In the genomic region with DNA sequence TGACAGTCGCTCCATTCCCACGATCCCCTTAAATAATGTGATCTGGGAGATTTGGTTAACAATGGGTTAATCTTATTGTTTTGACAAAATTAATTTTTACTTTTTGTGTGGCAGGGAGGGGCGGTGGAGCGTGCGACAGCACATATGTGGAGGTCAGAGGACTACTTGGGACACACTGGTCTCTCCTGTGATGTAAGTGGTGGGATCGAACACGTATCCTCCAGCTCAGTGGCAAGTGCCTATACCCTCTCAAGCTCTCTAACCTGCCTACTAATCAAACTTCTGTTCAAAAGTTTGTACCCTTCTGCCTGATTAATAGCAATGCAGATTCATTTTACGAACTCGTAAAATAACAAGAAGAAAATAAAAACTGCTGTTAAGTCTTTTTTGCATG, we compare ENCODE assay signal across 8 mouse cellular contexts. TPM values are rescaled to one million over a fixed set of nuclear protein-coding genes. Genes with fewer than 3 reads are reported as not detected.
DNase-seq lines count a peak whose midpoint lies in the region; ATAC-seq and TF ChIP-seq lines count a peak whose summit lies in the region.

No protein-coding gene starts in this region.

- no peak for TF ChIP-seq CTCF in kidney, postnatal 0 days (IDR thresholded peaks at IDR 0.05; ENCODE audit: low read depth)

- no peaks in the 10 kb centered on the region for H3K9me3 ChIP-seq in kidney, postnatal 0 days (replicated peaks; ENCODE audit: low read length)
- no peaks in the 10 kb centered on the region for H3K9me3 ChIP-seq in embryonic facial prominence, embryonic 10.5 days
- H3K9me3 ChIP-seq in hindbrain, embryonic 16.5 days (ENCODE audit: control insufficient read depth, low read length): no peaks in the 10 kb centered on the region
- no peaks in the 10 kb centered on the region for H3K9me3 ChIP-seq in midbrain, embryonic 16.5 days (replicated peaks; ENCODE audit: control insufficient read depth, low read length, poor library complexity, severe bottlenecking)

- peaks cover 13% of the 10 kb centered on the region for H3K36me3 ChIP-seq in kidney, postnatal 0 days (ENCODE audit: insufficient read depth, low read length)
- H3K36me3 ChIP-seq in embryonic facial prominence, embryonic 10.5 days (replicated peaks): peaks cover 31% of the 10 kb centered on the region
- peaks cover 10% of the 10 kb centered on the region for H3K36me3 ChIP-seq in hindbrain, embryonic 16.5 days (ENCODE audit: control insufficient read depth, insufficient read depth, low read length)
- peaks cover 7% of the 10 kb centered on the region for H3K36me3 ChIP-seq in midbrain, embryonic 16.5 days (ENCODE audit: control insufficient read depth, insufficient read depth, low read length)

- WGBS in kidney, postnatal 0 days: 12% methylated on average over 9 of the region's 9 CpGs
- WGBS in embryonic facial prominence, embryonic 10.5 days: 13% methylated on average over 9 of the region's 9 CpGs
- WGBS in hindbrain, embryonic 16.5 days: 12% methylated on average over 9 of the region's 9 CpGs
- 12% methylated on average over 9 of the region's 9 CpGs for WGBS in midbrain, embryonic 16.5 days

- peaks cover 9% of the 10 kb centered on the region for H3K4me1 ChIP-seq in kidney, postnatal 0 days (replicated peaks; ENCODE audit: insufficient read depth, low read length)
- peaks cover 17% of the 10 kb centered on the region for H3K4me1 ChIP-seq in embryonic facial prominence, embryonic 10.5 days
- H3K4me1 ChIP-seq in hindbrain, embryonic 16.5 days (ENCODE audit: control insufficient read depth, insufficient read depth, low read depth, low read length): peaks cover 16% of the 10 kb centered on the region
- H3K4me1 ChIP-seq in midbrain, embryonic 16.5 days (ENCODE audit: control insufficient read depth, insufficient read depth, low read length): peaks cover 21% of the 10 kb centered on the region

- no peaks in the 10 kb centered on the region for H3K27me3 ChIP-seq in kidney, postnatal 0 days (ENCODE audit: insufficient read depth, low read length)
- H3K27me3 ChIP-seq in embryonic facial prominence, embryonic 10.5 days (replicated peaks; ENCODE audit: low read depth, poor library complexity, severe bottlenecking): no peaks in the 10 kb centered on the region
- H3K27me3 ChIP-seq in hindbrain, embryonic 16.5 days (replicated peaks; ENCODE audit: control insufficient read depth, insufficient read depth, low read length): no peaks in the 10 kb centered on the region
- no peaks in the 10 kb centered on the region for H3K27me3 ChIP-seq in midbrain, embryonic 16.5 days (ENCODE audit: control insufficient read depth, insufficient read depth, low read depth, low read length)

- no peak for ATAC-seq in kidney, postnatal 0 days (replicated peaks; ENCODE audit: low FRiP score, low read depth)
- ATAC-seq in hindbrain, embryonic 16.5 days: peak; percentile 59
- ATAC-seq in midbrain, embryonic 16.5 days: peak; percentile 73
- ATAC-seq in frontal cortex, adult (ENCODE audit: low TSS enrichment): no peak

- no peak for DNase-seq in kidney, postnatal 0 days (ENCODE audit: low spot score)
- DNase-seq in kidney, adult 11 months: no peak
- DNase-seq in embryonic facial prominence, embryonic 10.5 days (ENCODE audit: low spot score): no peak
- DNase-seq in spleen, postnatal 14 days (ENCODE audit: low spot score in 2 of 2): no peak
- no peak for DNase-seq in layer of hippocampus, postnatal 10 days (ENCODE audit: low spot score in 2 of 2)

- H3K9ac ChIP-seq in kidney, postnatal 0 days (ENCODE audit: low read depth, low read length): peak overlapping the region; percentile 98
- H3K9ac ChIP-seq in hindbrain, embryonic 16.5 days (ENCODE audit: low read depth, low read length): peak overlapping the region; percentile 90
- peak overlapping the region; percentile 91 for H3K9ac ChIP-seq in midbrain, embryonic 16.5 days (ENCODE audit: low read depth, low read length)

- peak overlapping the region; percentile 98 for H3K4me3 ChIP-seq in kidney, postnatal 0 days (replicated peaks; ENCODE audit: low read depth, low read length)
- peak overlapping the region; percentile 71 for H3K4me3 ChIP-seq in embryonic facial prominence, embryonic 10.5 days
- H3K4me3 ChIP-seq in hindbrain, embryonic 16.5 days (ENCODE audit: low read length): peak overlapping the region; percentile 91
- H3K4me3 ChIP-seq in midbrain, embryonic 16.5 days (ENCODE audit: low read depth, low read length): peak overlapping the region; percentile 87

- H3K27ac ChIP-seq in kidney, postnatal 0 days: no peak overlapping the region
- H3K27ac ChIP-seq in embryonic facial prominence, embryonic 10.5 days (replicated peaks): peak overlapping the region; percentile 89
- H3K27ac ChIP-seq in hindbrain, embryonic 16.5 days (ENCODE audit: low read depth, low read length): no peak overlapping the region
- H3K27ac ChIP-seq in midbrain, embryonic 16.5 days (ENCODE audit: low read length): peak overlapping the region; percentile 64

- H3K4me2 ChIP-seq in kidney, postnatal 0 days (ENCODE audit: low read length): peak overlapping the region; percentile 54
- H3K4me2 ChIP-seq in hindbrain, embryonic 16.5 days (ENCODE audit: low read length): peak overlapping the region; percentile 80
- H3K4me2 ChIP-seq in midbrain, embryonic 16.5 days (ENCODE audit: low read length): peak overlapping the region; percentile 80

RNA-seq across cellular contexts. Expression of gene Bod1, which starts 0.5 kb away (rescaled TPM):
- polyA plus RNA-seq in kidney, postnatal 0 days (2015; fragmentation: Nextera tagmentation; extraction: Ambion mirVana): 96.7 and 102 TPM in 2 replicates
- 113 and 115 TPM in 2 replicates for polyA plus RNA-seq in embryonic facial prominence, embryonic 10.5 days (2016; fragmentation: Nextera tagmentation; extraction: Ambion mirVana)
- 123 and 125 TPM in 2 replicates for polyA plus RNA-seq in hindbrain, embryonic 16.5 days (2015; fragmentation: Nextera tagmentation; extraction: Ambion mirVana)
- 126 and 134 TPM in 2 replicates for polyA plus RNA-seq in midbrain, embryonic 16.5 days (2015; fragmentation: Nextera tagmentation; extraction: Ambion mirVana)
- total RNA-seq in layer of hippocampus, postnatal 10 days (2021): 10 to 100 TPM; 85.7 to 92.4 TPM

Comparison
In these comparisons a context has a peak if more than half of its experiments do, and no peak if none do; other contexts are left out.
1. ATAC-seq: peak in hindbrain, embryonic 16.5 days (single experiment) and midbrain, embryonic 16.5 days (single experiment); none in kidney, postnatal 0 days (single experiment) and frontal cortex, adult (single experiment).
2. H3K27ac ChIP-seq: peak in embryonic facial prominence, embryonic 10.5 days (single experiment) and midbrain, embryonic 16.5 days (single experiment); none in kidney, postnatal 0 days (single experiment) and hindbrain, embryonic 16.5 days (single experiment).
3. Peak in every context shown above with its lines, with median percentiles within 50 percentile points of each other: H3K4me2 ChIP-seq, H3K4me3 ChIP-seq and H3K9ac ChIP-seq.